Mouse (Mus musculus): ENCODE measurements around the gene Lrrc1. TPM values are rescaled to one million over a fixed set of nuclear protein-coding genes. Genes with fewer than 3 reads are reported as not detected.

Lrrc1 gene
- total and polyA plus RNA-seq, 3 experiments: 5.3 to 12.1 TPM; not detected in 1

DNA sequence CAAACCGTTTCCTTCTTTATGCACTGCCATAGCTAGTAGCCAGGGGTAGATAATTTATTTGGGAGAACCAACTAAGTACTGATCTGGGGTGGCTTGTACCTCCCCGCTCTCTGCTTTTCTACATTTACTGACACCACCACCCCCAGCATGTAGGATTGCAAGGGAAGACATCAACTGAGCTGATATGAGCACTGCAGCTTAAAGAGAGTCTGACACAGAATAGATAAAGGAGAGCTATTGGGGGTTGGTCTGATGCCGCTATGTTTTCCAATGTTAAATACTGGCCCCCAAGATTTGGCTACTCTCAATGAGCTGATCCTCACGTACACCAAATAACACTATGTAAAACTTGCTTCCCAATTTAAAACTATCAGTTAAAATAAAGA is 124.5 kb downstream of the Lrrc1 start (continued):
- TF ChIP-seq RAD21 (IDR thresholded peaks at IDR 0.05; ENCODE audit: low read depth, low read length): no peak

DNA sequence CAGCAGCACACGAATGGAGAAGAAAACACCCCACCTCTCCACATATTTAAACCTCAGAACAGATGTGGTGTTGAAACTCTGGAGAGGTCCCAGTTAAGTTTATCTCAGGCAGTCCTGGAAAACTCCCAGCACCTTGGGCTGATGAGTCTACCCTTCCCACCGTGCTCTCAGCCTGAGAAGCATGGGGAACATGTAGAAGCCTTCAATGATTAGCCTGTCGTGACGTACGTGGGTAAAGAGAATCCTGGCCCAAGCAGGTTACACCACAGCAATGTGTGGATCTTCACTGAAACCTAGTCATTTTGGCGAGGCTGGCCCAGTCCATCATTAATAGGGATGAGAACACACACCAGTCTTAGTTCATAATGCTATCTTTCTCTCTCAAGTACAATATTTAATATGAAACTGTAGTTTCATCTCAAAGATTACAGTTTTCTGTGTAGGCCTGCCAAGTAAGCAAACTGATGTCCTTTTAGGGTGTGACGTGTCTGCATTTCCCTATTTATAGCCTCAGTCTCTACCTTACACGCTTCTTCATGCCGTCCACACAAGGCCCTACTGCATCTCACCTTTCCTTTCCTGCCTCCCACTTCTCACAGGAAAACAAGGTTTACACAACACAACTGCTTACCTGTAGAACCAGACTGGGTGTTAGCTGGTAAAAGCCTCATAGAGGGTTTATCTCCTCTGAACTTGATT is 125.0 kb downstream of the Lrrc1 start:
- DNase-seq (ENCODE audit: low read depth, low spot score): peak; percentile 80
- Histone ChIP-seq H3K4me3 (ENCODE audit: control insufficient read depth in 1 of 2, insufficient read depth in 1 of 2, low read depth in 2 of 2, low read length in 2 of 2) (peak overlapping the region; percentile 36 to 50), H3K9ac (ENCODE audit: control insufficient read depth, low read depth, low read length, poor library complexity, severe bottlenecking) (peak overlapping the region; percentile 57), H3K79me2 (ENCODE audit: control insufficient read depth, insufficient read depth, low read length, poor library complexity) (no peaks in the 10 kb centered on the region), H3K27ac (ENCODE audit: control insufficient read depth, low read depth, low read length) (peak overlapping the region; percentile 95), H3K4me1 (ENCODE audit: control insufficient read depth in 1 of 2, insufficient read depth in 2 of 2, low read length in 2 of 2) (peaks cover 14 to 28% of the 10 kb centered on the region in 2 experiments), H3K9me3 (replicated peaks; ENCODE audit: insufficient read depth, low read length) (no peaks in the 10 kb centered on the region), H3K36me3 (ENCODE audit: control insufficient read depth in 1 of 2, insufficient read depth in 2 of 2, low read length in 2 of 2) (peaks cover 0 to 19% of the 10 kb centered on the region in 2 experiments; a peak in 2 of 4 replicates), H3K27me3 (ENCODE audit: control insufficient read depth in 1 of 2, insufficient read depth in 2 of 2, low read length in 2 of 2) (no peaks in the 10 kb centered on the region)
- TF ChIP-seq TBP (IDR thresholded peaks at IDR 0.05; ENCODE audit: low read depth, low read length) (no peak), EP300 (IDR thresholded peaks at IDR 0.05; ENCODE audit: low read depth in 1 of 2, low read length in 2 of 2) (no peak)

DNA sequence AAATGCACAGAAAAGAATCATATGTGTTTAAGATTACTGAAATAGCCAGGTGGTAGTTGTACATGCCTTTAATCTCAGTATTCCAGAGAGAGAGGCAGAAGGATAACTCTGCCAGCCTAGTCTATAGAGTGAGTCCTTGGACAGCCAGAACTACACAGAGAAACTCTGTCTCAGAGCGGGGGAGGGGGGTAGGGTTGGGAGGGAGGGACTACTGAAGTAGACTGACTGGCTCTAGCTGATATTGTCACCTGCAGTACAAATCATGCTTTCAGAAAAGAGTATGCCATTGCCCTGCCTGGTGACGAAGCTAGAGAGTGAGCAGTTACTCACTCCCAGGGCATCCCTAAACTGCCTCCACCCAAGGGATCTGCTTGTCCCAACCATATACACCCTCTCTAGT is 125.9 kb downstream of the Lrrc1 start:
- Histone ChIP-seq H3K27me3 (ENCODE audit: control insufficient read depth in 1 of 2, insufficient read depth in 2 of 2, low read length in 2 of 2) (no peaks in the 10 kb centered on the region), H3K27ac (ENCODE audit: control insufficient read depth, low read depth, low read length) (no peak overlapping the region; the same call in none of the 2 replicates), H3K9ac (ENCODE audit: control insufficient read depth, low read depth, low read length, poor library complexity, severe bottlenecking) (peak overlapping the region; percentile 31; the same call in 1 of the 2 replicates), H3K4me3 (ENCODE audit: control insufficient read depth in 1 of 2, insufficient read depth in 1 of 2, low read depth in 2 of 2, low read length in 2 of 2) (peak overlapping the region in 1 of 2 experiments; percentile 6; a peak in 2 of 4 replicates), H3K4me1 (ENCODE audit: control insufficient read depth in 1 of 2, insufficient read depth in 2 of 2, low read length in 2 of 2) (peaks cover 14 to 28% of the 10 kb centered on the region in 2 experiments), H3K79me2 (ENCODE audit: control insufficient read depth, insufficient read depth, low read length, poor library complexity) (no peaks in the 10 kb centered on the region), H3K36me3 (ENCODE audit: control insufficient read depth in 1 of 2, insufficient read depth in 2 of 2, low read length in 2 of 2) (peaks cover 0 to 19% of the 10 kb centered on the region in 2 experiments; a peak in 2 of 4 replicates), H3K9me3 (replicated peaks; ENCODE audit: insufficient read depth, low read length) (no peaks in the 10 kb centered on the region)
- DNase-seq (ENCODE audit: low read depth, low spot score): peak; percentile 47
- TF ChIP-seq POLR2A (IDR thresholded peaks at IDR 0.05; ENCODE audit: control insufficient read depth in 1 of 2, insufficient read depth in 1 of 2, low read depth in 1 of 2, low read length in 2 of 2, poor library complexity in 1 of 2) (no peak), MYC (IDR thresholded peaks at IDR 0.05; ENCODE audit: low read depth, low read length) (no peak), MAX (IDR thresholded peaks at IDR 0.05; ENCODE audit: low read length) (no peak), TAL1 (IDR thresholded peaks at IDR 0.05; ENCODE audit: low read length) (no peak), MXI1 (IDR thresholded peaks at IDR 0.05; ENCODE audit: low read depth, low read length) (no peak), ZMIZ1 (IDR thresholded peaks at IDR 0.05; ENCODE audit: low read depth, low read length) (no peak), CHD1 (IDR thresholded peaks at IDR 0.05; ENCODE audit: low read depth, low read length) (no peak), MYB (IDR thresholded peaks at IDR 0.05; ENCODE audit: low read depth, low read length) (no peak), SIN3A (IDR thresholded peaks at IDR 0.05; ENCODE audit: low read length) (no peak), MAFK (IDR thresholded peaks at IDR 0.05; ENCODE audit: borderline replicate concordance, low read depth, low read length) (no peak), RAD21 (IDR thresholded peaks at IDR 0.05; ENCODE audit: low read depth, low read length) (no peak), HCFC1 (IDR thresholded peaks at IDR 0.05; ENCODE audit: low read depth, low read length) (no peak), USF2 (IDR thresholded peaks at IDR 0.05; ENCODE audit: borderline replicate concordance in 1 of 2, insufficient read depth in 1 of 2, low read depth in 1 of 2, low read length in 2 of 2) (no peak), ELF1 (IDR thresholded peaks at IDR 0.05; ENCODE audit: low read depth, low read length) (no peak), BHLHE40 (IDR thresholded peaks at IDR 0.05; ENCODE audit: borderline replicate concordance, low read depth, low read length) (no peak), RCOR1 (IDR thresholded peaks at IDR 0.05; ENCODE audit: low read depth, low read length) (no peak), USF1 (IDR thresholded peaks at IDR 0.05; ENCODE audit: low read depth, low read length) (no peak)

All from MEL (cell line).